Mouse (Mus musculus): ENCODE data around the gene Maff.

DNA sequence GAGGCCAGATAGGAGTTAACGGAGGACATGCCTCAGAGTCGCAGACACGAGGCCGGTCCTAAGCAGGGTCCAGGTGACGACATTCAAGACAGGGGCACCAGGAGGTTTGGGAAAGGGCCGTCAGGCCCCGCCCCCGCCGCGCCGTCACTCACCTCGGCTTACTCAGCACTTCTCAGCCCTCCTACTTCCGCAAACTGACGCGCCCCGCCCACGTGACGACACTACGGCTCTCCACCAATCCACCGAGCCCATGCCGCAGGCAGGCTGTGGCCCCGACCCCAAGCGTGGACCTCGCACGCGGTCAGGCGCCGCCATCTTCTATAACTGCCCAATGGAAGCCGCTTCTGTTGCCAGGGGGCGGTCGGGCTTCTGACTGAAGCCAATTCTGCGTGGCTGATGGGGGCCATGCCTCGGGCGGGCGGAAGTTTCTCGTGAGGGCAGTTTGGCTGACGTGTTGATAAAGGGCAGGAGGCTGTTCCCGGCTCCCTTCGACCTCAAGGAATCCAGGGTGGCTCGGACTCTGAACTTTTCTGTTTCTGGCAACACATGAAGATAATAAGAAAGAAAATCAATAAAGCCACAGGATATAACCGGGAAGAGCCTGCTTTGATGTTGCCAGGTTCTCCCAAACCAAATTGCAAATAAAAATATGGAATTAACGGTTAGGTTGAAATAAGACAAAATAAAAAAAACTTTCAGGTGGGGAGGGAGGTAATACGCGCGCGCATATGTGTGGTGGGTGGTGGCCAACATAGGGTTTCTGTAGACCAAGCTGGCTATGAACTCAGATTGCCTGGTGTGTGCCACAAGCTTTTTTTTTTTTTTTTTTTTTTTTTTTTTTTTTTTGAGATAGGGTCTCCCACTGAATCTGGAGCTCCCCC, 18.1 kb upstream of the Maff start, which contains the start of gene Pla2g6:
- TF ChIP-seq TAL1 (IDR thresholded peaks at IDR 0.05; ENCODE audit: low read length), result no peak
- no peak for TF ChIP-seq GATA1 (IDR thresholded peaks at IDR 0.05; ENCODE audit: low read length)
